ENCODE assay signal across 39 mouse cellular contexts in the genomic region with DNA sequence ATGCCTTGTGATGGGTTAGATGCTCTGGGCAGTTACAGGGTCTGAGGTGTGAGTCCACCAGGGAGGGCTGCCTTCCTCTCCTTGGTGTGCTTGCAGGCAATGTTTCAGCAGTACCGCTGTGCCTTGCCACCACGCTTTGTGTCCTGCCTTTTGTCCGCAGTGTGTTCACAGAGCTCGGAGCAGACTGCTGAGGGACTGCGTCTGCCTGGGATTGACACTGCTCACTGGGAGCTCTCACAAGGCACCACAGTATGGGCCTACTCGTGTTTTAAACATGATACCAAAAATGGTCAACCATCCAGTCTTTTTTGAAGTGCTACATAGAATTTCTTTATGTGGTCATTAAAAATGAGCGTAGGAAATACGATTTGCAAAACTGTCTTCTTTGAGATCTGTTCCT. TPM values are rescaled to one million over a fixed set of nuclear protein-coding genes. Genes with fewer than 3 reads are reported as not detected.
"Had no signal": no experiment of that assay in that cellular context is flagged by ENCODE, and none has a peak within 500 bp of the region (broad histone marks: within the 10 kb centered on the region; RNA-seq: fewer than 3 reads in every experiment).

No protein-coding gene starts in this region.

- H3K27ac ChIP-seq: heart, adult 2 months; heart, embryonic 13.5 days; heart, embryonic 15.5 days; hindbrain, embryonic 13.5 days; hindbrain, embryonic 15.5 days; hindbrain, postnatal 0 days; intestine, embryonic 15.5 days; kidney, embryonic 15.5 days; kidney, postnatal 0 days; limb, embryonic 13.5 days; limb, embryonic 15.5 days; liver, embryonic 12.5 days; liver, embryonic 14.5 days had no signal

- H3K4me3 ChIP-seq: heart, adult 2 months; heart, embryonic 13.5 days; heart, embryonic 15.5 days; hindbrain, embryonic 13.5 days; hindbrain, embryonic 15.5 days; intestine, embryonic 15.5 days; kidney, embryonic 15.5 days; limb, embryonic 13.5 days; limb, embryonic 15.5 days; liver, embryonic 12.5 days had no signal

- H3K27me3 ChIP-seq: heart, embryonic 13.5 days; heart, embryonic 15.5 days; hindbrain, embryonic 13.5 days; hindbrain, embryonic 15.5 days; intestine, embryonic 15.5 days; kidney, embryonic 15.5 days; limb, embryonic 13.5 days; limb, embryonic 15.5 days; liver, embryonic 12.5 days had no signal

- H3K36me3 ChIP-seq: hindbrain, embryonic 13.5 days; hindbrain, embryonic 15.5 days; intestine, embryonic 15.5 days had no signal

- H3K4me2 ChIP-seq: heart, embryonic 13.5 days; heart, embryonic 15.5 days; hindbrain, embryonic 13.5 days; hindbrain, embryonic 15.5 days; intestine, embryonic 15.5 days; kidney, embryonic 15.5 days; limb, embryonic 13.5 days; limb, embryonic 15.5 days; liver, embryonic 12.5 days had no signal

- H3K9ac ChIP-seq: heart, embryonic 13.5 days; heart, embryonic 15.5 days; hindbrain, embryonic 13.5 days; hindbrain, embryonic 15.5 days; intestine, embryonic 15.5 days; kidney, embryonic 15.5 days; limb, embryonic 13.5 days; limb, embryonic 15.5 days; liver, embryonic 12.5 days; liver, embryonic 14.5 days had no signal

- ATAC-seq: hindbrain, postnatal 0 days; intestine, embryonic 15.5 days; liver, embryonic 12.5 days had no signal

- H3K9me3 ChIP-seq: heart, embryonic 13.5 days; heart, embryonic 15.5 days; hindbrain, embryonic 13.5 days; hindbrain, embryonic 15.5 days; intestine, embryonic 15.5 days; kidney, embryonic 15.5 days; limb, embryonic 13.5 days; limb, embryonic 15.5 days; liver, embryonic 12.5 days had no signal

- H3K4me1 ChIP-seq: heart, embryonic 15.5 days; hindbrain, embryonic 13.5 days; hindbrain, embryonic 15.5 days; intestine, embryonic 15.5 days; kidney, embryonic 15.5 days had no signal

- DNase-seq: gastrocnemius, postnatal 14 days; gastrocnemius, postnatal 36 days; heart, adult 2 months; heart, postnatal 14 days; heart, postnatal 36 days; kidney, adult 11 months; kidney, adult 2 months; kidney, adult 9 months; kidney, postnatal 14 days; kidney, postnatal 36 days; layer of hippocampus, adult 9-11 months; layer of hippocampus, postnatal 36 days; left cerebral cortex, postnatal 4 days had no signal

RNA-seq across cellular contexts. Expression of a gene that starts 12.3 kb away (rescaled TPM):
- total RNA-seq: gastrocnemius, adult 18-20 months; gastrocnemius, adult 8-10 months; gastrocnemius, postnatal 14 days; gastrocnemius, postnatal 36 days; heart, adult 2 months; heart, postnatal 14 days; heart, postnatal 36 days; hematopoietic stem cell, adult 5-6 weeks; hindbrain, postnatal 0 days; layer of hippocampus, adult 18-20 months; layer of hippocampus, adult 8-10 months; layer of hippocampus, postnatal 36 days; left cerebral cortex, adult 18-20 months; left cerebral cortex, adult 8-10 months; left cerebral cortex, postnatal 10 days; left cerebral cortex, postnatal 25 days; left cerebral cortex, postnatal 4 days had no signal
- polyA plus RNA-seq: frontal cortex, adult 2 months; gonadal fat pad, adult 2 months; heart, adult 2 months; heart, embryonic 13.5 days; heart, embryonic 15.5 days; heart, postnatal 0 days; hindbrain, embryonic 11.5 days; hindbrain, embryonic 15.5 days; hindbrain, postnatal 0 days; limb, embryonic 11.5 days; limb, embryonic 13.5 days; limb, embryonic 15.5 days had no signal
